Mouse (Mus musculus): ENCODE measurements at regions not wholly inside any gene's neighbourhood (a gene's known extent, or its start where the extent isn't known, plus 50 kb on each side); places are given as distances from the start of the nearest gene placed in this dataset.

DNA sequence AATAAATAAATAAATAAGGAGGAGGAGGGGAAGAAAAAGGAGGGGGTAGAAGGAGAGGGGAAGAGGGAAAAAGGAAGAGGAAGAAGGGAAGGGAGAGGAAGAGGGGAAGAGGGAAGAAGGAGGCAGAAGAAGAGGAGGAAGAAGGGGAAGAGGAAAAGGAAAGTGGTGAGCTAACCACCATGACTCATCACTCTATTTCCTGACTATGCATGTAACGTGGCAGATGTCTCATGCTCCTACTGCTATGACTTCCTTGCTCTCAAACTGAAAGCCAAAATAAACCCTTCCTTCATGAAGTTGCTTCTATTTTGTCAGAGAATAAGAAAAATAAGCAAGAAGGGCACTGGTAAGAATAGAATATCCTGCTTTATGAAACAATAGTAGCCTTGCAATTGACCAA is 242.1 kb upstream of the Rack1 start:
- Histone ChIP-seq H3K27ac (ENCODE audit: insufficient read depth, low read depth, low read length) (no peak overlapping the region), H3K4me1 (ENCODE audit: control insufficient read depth, insufficient read depth, low read length) (no peaks in the 10 kb centered on the region), H3K4me3 (ENCODE audit: insufficient read depth, low read depth, low read length) (no peak overlapping the region)
- no peak for TF ChIP-seq POLR2A (IDR thresholded peaks at IDR 0.05; ENCODE audit: insufficient read depth, low read depth, low read length)
- no peak for TF ChIP-seq CTCF (IDR thresholded peaks at IDR 0.05; ENCODE audit: insufficient read depth, low read depth, low read length)
- WGBS: 83% methylated on average over 1 of the region's 1 CpGs

DNA sequence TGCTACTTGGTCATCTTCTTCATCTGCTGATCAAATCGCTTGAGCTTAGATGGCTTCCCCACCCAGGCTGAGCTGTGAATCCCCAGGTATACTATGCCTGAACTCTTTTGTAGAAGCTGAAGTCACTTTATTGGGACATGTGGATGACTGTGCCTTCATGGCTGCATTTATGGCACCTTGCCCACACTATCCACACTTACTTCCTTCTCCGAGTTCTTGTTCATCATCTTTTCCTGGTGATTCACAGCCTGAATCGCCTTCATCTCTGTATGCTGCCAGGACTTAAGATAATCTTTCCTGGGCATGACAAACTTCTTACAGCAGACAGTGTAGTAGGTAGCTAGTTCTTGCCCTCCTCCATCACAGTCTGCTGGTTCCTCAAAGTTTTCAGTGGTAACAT is 248.1 kb upstream of the Rack1 start:
- Histone ChIP-seq H3K4me3 (ENCODE audit: insufficient read depth, low read depth, low read length) (no peak overlapping the region), H3K27ac (ENCODE audit: insufficient read depth, low read depth, low read length) (no peak overlapping the region), H3K4me1 (ENCODE audit: control insufficient read depth, insufficient read depth, low read length) (no peaks in the 10 kb centered on the region)
- 93% methylated on average over 3 of the region's 3 CpGs for WGBS
- no peak for TF ChIP-seq CTCF (IDR thresholded peaks at IDR 0.05; ENCODE audit: insufficient read depth, low read depth, low read length)
- TF ChIP-seq POLR2A (IDR thresholded peaks at IDR 0.05; ENCODE audit: insufficient read depth, low read depth, low read length): no peak

DNA sequence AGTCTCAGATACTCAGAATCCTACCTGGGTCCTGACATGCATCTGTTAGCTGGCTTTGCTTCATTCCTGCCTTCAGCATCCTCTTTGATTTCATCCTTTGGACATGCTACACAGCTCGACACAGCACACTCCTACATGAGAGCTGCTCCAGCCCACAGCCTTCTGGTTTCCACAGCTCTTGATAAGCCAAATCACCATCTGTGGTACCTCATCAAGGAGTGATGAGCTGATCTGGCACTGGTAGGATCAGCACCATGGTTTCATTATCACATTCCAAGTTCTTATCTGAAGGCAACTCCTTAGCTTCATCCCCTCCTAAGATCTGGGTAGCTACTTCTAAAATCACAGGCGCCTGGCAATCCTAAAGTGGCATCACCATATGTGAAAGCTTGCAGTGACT is 248.9 kb upstream of the Rack1 start:
- no peak overlapping the region for H3K27ac ChIP-seq (ENCODE audit: insufficient read depth, low read depth, low read length)

DNA sequence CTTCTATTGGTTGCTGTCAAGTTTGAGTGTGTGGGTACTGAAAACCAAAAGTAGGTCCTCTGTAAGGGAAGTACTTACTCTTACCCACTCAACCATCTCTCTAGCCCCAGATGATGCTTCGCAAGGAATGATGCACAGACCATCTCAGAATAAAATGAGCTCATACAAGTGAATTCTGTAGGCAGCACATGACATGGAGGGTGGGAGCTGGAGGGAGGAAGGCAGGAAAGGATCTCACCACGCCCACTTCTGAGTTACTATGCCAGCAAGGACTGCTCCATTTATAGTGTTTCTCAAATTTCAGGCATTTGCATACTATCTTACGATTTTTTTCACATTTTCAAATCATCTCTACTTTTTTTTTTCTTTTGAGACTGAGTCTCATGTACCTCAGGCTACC is 273.8 kb upstream of the Rack1 start:
- WGBS: 76% methylated on average over 3 of the region's 3 CpGs
- TF ChIP-seq CTCF (IDR thresholded peaks at IDR 0.05; ENCODE audit: insufficient read depth, low read depth, low read length) (no peak), POLR2A (IDR thresholded peaks at IDR 0.05; ENCODE audit: insufficient read depth, low read depth, low read length) (no peak)
- H3K4me3 ChIP-seq (ENCODE audit: insufficient read depth, low read depth, low read length): no peak overlapping the region
- H3K4me1 ChIP-seq (ENCODE audit: control insufficient read depth, insufficient read depth, low read length): no peaks in the 10 kb centered on the region
- H3K27ac ChIP-seq (ENCODE audit: insufficient read depth, low read depth, low read length): no peak overlapping the region

More for the DNA sequence above, 248.9 kb upstream of the Rack1 start:
- TF ChIP-seq POLR2A (IDR thresholded peaks at IDR 0.05; ENCODE audit: insufficient read depth, low read depth, low read length) (no peak), CTCF (IDR thresholded peaks at IDR 0.05; ENCODE audit: insufficient read depth, low read depth, low read length) (no peak)
- Histone ChIP-seq H3K4me3 (ENCODE audit: insufficient read depth, low read depth, low read length) (no peak overlapping the region), H3K4me1 (ENCODE audit: control insufficient read depth, insufficient read depth, low read length) (no peaks in the 10 kb centered on the region)
- WGBS: 89% methylated on average over 2 of the region's 2 CpGs

DNA sequence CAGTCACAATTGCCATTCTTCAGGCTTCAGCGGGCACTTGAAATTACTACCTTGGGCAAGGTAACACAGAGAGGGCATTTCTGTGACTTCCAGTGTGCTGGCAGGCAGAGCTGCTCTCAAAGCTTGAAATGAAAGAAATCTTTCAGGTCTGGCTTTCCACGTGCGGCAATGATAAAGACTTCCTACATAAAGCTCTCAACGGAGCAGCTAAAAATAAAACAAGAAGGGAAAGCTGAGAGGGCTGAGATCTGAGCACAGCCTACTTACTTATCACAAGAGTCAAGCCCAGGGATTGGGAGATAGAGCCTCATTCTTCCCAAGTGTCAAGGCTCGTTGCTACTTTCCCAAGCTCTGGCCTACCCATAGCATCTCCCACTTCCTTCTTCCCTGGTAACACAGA is 274.6 kb upstream of the Rack1 start:
- WGBS: 31% methylated on average over 5 of the region's 5 CpGs
- Histone ChIP-seq H3K4me1 (ENCODE audit: control insufficient read depth, insufficient read depth, low read length) (no peaks in the 10 kb centered on the region), H3K27ac (ENCODE audit: insufficient read depth, low read depth, low read length) (no peak overlapping the region), H3K4me3 (ENCODE audit: insufficient read depth, low read depth, low read length) (no peak overlapping the region)
- TF ChIP-seq POLR2A (IDR thresholded peaks at IDR 0.05; ENCODE audit: insufficient read depth, low read depth, low read length) (no peak), CTCF (IDR thresholded peaks at IDR 0.05; ENCODE audit: insufficient read depth, low read depth, low read length) (no peak)

DNA sequence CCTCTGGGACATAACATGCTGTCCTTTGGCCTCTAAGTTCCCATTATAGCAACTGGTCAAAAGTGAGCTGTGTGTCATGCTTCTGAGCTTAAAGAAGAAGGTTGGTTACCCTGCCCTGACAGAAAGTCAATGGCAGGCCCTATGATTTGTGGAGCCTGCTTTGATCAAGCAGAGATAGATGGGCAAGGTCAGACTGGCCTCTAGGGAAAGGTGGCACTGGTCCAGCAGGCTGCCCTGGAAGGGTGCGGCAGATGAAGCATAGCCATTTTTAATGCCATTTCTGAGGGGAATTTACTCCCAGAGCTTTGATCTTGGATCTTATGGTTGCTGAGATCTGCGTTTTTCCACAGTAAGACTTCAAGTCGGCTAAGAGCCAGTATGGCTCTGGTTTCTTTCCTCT is 293.2 kb upstream of the Rack1 start:
- H3K27ac ChIP-seq (ENCODE audit: insufficient read depth, low read depth, low read length): no peak overlapping the region
- H3K4me3 ChIP-seq (ENCODE audit: insufficient read depth, low read depth, low read length): no peak overlapping the region
- WGBS: 96% methylated on average over 3 of the region's 3 CpGs
- no peaks in the 10 kb centered on the region; the same call in 1 of the 2 replicates for H3K4me1 ChIP-seq (ENCODE audit: control insufficient read depth, insufficient read depth, low read length)
- no peak for TF ChIP-seq CTCF (IDR thresholded peaks at IDR 0.05; ENCODE audit: insufficient read depth, low read depth, low read length)

DNA sequence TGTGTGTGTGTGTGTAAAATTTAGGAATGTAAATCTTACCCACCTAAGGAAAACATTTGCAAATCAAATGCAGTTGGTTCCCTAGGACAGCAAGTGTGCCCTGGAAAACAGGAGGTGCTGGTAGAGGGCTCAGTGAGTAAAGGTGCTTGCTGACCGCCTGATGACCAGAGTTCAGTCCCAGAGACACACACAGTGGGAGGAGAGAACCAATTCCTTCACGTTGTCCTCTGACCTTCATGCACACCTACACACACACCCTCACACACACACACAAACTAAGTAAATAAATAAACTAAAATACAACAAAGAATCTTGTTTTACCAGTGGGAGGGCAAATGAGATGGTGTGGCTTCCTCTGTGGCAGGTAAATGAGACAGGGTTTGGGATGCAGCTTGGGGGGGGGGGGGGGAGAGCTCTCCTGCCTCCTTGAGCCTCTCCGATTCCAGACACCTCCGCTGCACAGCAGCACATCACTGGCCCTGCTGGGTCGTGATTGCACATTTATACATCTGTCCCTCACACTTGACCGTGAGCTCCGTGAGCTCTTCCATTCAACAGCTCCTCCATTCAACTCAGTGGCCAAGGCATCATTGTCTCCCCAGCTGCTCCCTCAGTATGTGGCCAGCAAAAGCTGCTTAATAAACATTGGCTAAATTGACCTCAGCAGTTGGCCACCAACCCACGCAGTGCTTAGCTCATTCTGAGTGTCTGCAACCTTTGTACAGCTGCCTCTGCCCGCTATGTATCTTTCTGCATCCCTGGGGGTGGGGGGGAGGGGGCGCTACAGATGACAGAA is 297.9 kb upstream of the Rack1 start:
- Histone ChIP-seq H3K4me3 (ENCODE audit: insufficient read depth, low read depth, low read length) (no peak overlapping the region), H3K27ac (ENCODE audit: insufficient read depth, low read depth, low read length) (no peak overlapping the region), H3K4me1 (ENCODE audit: control insufficient read depth, insufficient read depth, low read length) (no peaks in the 10 kb centered on the region; the same call in 1 of the 2 replicates)
- TF ChIP-seq CTCF (IDR thresholded peaks at IDR 0.05; ENCODE audit: insufficient read depth, low read depth, low read length): no peak
- no peak for TF ChIP-seq POLR2A (IDR thresholded peaks at IDR 0.05; ENCODE audit: insufficient read depth, low read depth, low read length)
- WGBS: 31% methylated on average over 10 of the region's 10 CpGs

DNA sequence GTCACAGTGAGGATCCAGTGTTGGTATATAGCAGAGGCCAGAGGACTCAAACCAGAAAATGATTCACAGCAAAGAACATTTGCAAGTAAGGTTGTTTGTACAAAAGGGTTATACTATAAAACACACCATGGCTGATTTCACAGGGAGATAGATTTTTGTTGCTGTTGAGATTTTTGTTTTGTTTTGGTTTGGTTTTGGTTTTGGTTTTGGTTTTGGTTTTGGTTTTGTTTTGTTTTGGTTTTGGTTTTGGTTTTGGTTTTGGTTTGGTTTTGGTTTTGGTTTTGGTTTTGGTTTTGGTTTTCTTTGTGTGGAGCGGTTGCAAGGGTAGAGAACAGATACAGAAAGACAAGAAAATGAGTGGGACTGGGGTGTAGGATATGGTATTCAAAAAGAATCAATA is 301.1 kb upstream of the Rack1 start:
- Histone ChIP-seq H3K4me1 (ENCODE audit: control insufficient read depth, insufficient read depth, low read length) (no peaks in the 10 kb centered on the region; the same call in 1 of the 2 replicates), H3K27ac (ENCODE audit: insufficient read depth, low read depth, low read length) (no peak overlapping the region), H3K4me3 (ENCODE audit: insufficient read depth, low read depth, low read length) (no peak overlapping the region)
- 95% methylated on average over 1 of the region's 1 CpGs for WGBS
- TF ChIP-seq POLR2A (IDR thresholded peaks at IDR 0.05; ENCODE audit: insufficient read depth, low read depth, low read length) (no peak), CTCF (IDR thresholded peaks at IDR 0.05; ENCODE audit: insufficient read depth, low read depth, low read length) (no peak)

DNA sequence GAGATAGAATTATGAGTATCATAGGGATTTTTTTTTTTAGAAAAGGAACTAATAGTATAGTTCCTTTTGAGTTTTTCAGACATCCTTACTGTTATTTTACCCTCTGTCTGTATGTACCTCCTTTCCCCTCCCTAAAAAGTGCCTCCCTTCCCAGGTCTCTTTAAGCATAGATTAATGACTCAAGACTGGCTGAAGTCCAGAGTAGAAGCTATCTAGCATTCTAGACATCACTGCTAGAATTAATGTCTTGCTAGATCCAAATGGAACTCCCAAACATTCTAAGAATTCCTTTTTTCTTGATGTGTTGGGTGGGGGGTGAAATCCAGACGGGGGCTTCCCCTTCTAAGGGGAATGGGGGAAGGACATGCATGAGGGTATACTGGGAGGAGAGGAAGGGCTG is 311.8 kb upstream of the Rack1 start:
- no peak overlapping the region for H3K27ac ChIP-seq (ENCODE audit: insufficient read depth, low read depth, low read length)
- TF ChIP-seq CTCF (IDR thresholded peaks at IDR 0.05; ENCODE audit: insufficient read depth, low read depth, low read length) (no peak), POLR2A (IDR thresholded peaks at IDR 0.05; ENCODE audit: insufficient read depth, low read depth, low read length) (no peak)
- WGBS: 72% methylated on average over 1 of the region's 1 CpGs
- H3K4me3 ChIP-seq (ENCODE audit: insufficient read depth, low read depth, low read length): no peak overlapping the region
- no peaks in the 10 kb centered on the region for H3K4me1 ChIP-seq (ENCODE audit: control insufficient read depth, insufficient read depth, low read length)
